Mouse (Mus musculus): ENCODE measurements around the gene Tekt1.
"Not testable (repeated sequence)": the region's sequence is repeated elsewhere in the genome, so short reads cannot be mapped to it uniquely, and the experiment has no call there.

The Tekt1 gene

GRCm38 (mm10) chr11:72389407-72390142 lies 27.3 kb upstream of the Tekt1 start:
- DNase-seq (ENCODE audit: low read depth, low spot score): no peak

DNA sequence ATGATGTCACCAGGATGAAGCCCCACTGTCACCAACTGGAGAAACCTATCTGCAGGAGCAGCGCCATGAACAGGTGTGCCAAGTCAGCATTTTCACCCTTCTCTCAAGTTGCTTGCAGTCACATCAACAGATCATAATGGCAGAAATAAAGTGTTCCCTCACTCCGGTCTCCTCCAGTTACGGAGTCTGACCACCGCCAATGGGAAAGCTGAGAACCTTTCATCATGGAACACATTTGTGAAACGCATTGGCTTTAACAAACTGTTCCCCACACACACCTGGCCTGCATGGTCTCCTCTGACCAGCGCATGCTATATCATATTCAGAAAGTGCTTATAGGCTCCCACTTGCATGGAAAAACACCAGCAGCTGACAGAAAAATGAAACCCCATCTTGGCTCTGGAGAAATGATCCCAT lies 25.9 kb upstream of the Tekt1 start:
- DNase-seq (ENCODE audit: low read depth, low spot score): no peak

DNA sequence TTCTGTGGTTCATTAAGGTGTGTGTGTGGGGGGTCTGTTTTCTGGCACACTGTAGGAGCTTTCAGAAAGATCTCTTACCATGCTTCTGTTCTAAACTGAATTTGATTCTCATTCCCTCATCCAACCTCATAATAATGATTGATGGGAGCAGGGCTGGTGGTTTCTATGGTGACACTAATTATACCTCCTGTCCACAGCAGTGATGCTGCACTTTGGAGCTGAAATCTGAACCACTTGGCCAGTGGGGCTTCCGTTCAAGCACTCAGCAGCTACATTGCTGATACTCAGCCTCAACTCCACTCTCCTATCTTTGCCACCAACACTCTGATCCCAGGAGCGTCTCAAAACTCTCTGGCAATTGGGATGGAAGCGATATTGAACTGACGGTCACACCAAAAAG lies 17.1 kb upstream of the Tekt1 start:
- no peak for DNase-seq (ENCODE audit: low read depth, low spot score)

DNA sequence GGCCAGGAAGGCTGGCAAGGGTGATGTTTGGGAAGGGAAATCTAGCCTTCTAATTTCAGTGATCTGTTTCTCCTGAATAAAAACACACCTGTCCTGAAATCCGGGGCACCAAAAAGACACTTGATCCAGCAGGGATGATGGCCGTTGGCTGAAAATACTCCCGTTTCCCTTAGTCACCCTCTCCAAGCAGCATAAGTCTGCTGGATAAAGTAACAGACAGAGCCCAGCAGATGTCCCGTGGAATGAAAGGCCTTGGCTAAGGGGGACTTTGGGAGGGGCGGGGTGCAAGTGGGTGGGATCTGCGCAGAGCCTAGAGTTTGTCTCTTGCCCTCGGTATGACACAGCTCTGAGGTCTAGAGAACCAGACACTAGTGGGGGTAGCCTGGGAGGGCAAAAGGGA lies 16.0 kb upstream of the Tekt1 start:
- DNase-seq (ENCODE audit: low read depth, low spot score): no peak

GRCm38 (mm10) chr11:72376562-72376961 lies 14.3 kb upstream of the Tekt1 start:
- no peak for DNase-seq (ENCODE audit: low read depth, low spot score)

DNA sequence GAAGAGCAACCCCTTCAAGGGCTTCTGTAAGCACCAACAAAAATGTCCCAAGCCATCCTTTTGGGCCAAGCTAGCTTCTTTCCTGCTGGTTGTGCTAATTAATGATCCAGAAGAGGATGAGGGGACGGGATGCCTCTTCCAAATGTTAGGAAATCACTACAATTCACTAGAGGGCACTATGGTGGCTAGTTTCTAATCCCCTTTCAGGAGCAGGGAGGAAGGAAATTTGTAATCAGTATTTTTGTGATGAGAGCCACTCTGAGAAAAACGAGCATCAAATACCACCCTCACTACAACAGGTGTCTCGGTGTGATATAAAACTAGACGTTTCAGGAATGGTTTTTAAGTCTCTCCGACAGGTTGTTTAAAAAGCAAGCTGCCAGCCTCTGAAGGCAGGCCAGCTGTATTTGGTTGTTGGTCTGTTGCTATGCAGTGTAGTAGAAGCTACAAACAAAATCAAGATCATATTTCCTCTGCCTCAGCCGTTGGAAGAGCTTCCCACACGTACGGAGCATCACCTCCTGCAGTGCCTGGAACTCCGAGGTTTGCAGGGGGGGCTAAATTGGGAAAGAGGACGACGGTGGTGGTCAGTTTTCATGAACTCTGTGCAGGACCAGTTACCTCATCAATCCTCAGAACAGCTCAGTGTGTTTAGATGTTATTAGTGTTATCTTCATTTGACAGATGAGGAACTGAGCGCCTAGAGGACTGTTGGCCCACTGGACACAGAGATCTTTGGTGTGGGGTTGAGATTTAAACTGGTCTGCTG lies 7.8 kb upstream of the Tekt1 start:
- DNase-seq (ENCODE audit: low read depth, low spot score): no peak

GRCm38 (mm10) chr11:72367934-72368674 lies 5.9 kb upstream of the Tekt1 start:
- no peak for DNase-seq (ENCODE audit: low read depth, low spot score)

- no peak for DNase-seq (ENCODE audit: low read depth, low spot score)
These were observed 3.9 kb upstream of the Tekt1 start for GRCm38 (mm10) chr11:72366126-72366525.

DNA sequence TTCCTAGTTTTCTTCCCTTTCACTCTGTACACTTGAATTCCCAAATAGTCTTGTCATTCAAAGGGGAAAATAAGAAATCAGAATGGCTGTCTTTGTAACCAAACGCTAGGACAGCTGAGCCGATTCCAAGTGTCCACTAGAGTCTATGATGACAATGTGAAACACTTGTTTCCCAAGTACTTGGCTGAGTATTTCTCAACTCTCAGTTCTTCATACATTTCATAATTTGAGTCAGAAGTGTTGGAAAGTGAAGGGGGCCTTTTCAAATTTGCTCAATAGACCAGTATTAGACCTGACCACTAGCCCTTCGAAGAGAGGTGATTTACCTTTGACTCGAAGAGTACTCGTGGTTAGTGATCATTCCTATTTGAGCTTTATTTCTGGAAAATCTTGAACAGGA lies 2.3 kb upstream of the Tekt1 start:
- no peak for DNase-seq (ENCODE audit: low read depth, low spot score)

- no peak for DNase-seq (ENCODE audit: low read depth, low spot score)
These were observed 1.4 kb upstream of the Tekt1 start for GRCm38 (mm10) chr11:72363523-72364240.

- no peak for DNase-seq (ENCODE audit: low read depth, low spot score)
These were observed 576 bp downstream of the Tekt1 start for GRCm38 (mm10) chr11:72361385-72362346.

GRCm38 (mm10) chr11:72354971-72355728 lies 7.1 kb downstream of the Tekt1 start:
- DNase-seq (ENCODE audit: low read depth, low spot score): peak; percentile 67

- no peak for DNase-seq (ENCODE audit: low read depth, low spot score)
These were observed 9.1 kb downstream of the Tekt1 start for GRCm38 (mm10) chr11:72353186-72353585.

- no peak for DNase-seq (ENCODE audit: low read depth, low spot score)
These were observed 10.0 kb downstream of the Tekt1 start for GRCm38 (mm10) chr11:72352272-72352671.

- no peak for DNase-seq (ENCODE audit: low read depth, low spot score)
These were observed 12.6 kb downstream of the Tekt1 start for GRCm38 (mm10) chr11:72349652-72350051.

- DNase-seq (ENCODE audit: low read depth, low spot score): no peak
These were observed 13.2 kb downstream of the Tekt1 start for GRCm38 (mm10) chr11:72349016-72349415.

- no peak for DNase-seq (ENCODE audit: low read depth, low spot score)
These were observed 13.7 kb downstream of the Tekt1 start for GRCm38 (mm10) chr11:72348563-72348962.

GRCm38 (mm10) chr11:72344486-72344885 lies 17.8 kb downstream of the Tekt1 start:
- DNase-seq (ENCODE audit: low read depth, low spot score): no peak

GRCm38 (mm10) chr11:72343904-72344303 lies 18.3 kb downstream of the Tekt1 start:
- DNase-seq (ENCODE audit: low read depth, low spot score): peak; percentile 69

DNA sequence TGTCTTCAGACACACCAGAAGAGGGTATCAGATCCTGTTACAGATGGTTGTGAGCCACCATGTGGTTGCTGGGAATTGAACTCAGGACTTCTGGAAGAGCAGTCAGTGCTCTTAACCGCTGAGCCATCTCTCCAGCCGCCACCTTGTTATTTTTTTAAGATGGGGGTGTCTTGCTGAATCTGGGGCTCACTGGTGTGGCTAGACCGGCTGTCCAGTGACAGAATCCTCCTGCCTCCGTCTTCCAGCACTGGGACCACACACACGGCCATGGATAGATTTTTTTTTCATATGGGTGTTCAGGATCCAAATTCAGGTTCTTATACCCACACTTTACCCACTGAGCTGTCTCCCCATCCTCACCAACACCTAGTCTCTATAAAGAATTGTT lies 19.0 kb downstream of the Tekt1 start:
- DNase-seq (ENCODE audit: low read depth, low spot score): not testable (repeated sequence)
